Mouse (Mus musculus): ENCODE measurements around the gene a.

- TF ChIP-seq POLR2A (IDR thresholded peaks at IDR 0.05; ENCODE audit: borderline replicate concordance, extremely low read depth, low read depth, low read length) (no peak), CTCF (IDR thresholded peaks at IDR 0.05; ENCODE audit: insufficient read depth, low read length) (no peak)
Observed at GRCm38 (mm10) chr2:154848086-154848485, 56.9 kb downstream of the a start.
